Mouse (Mus musculus): ENCODE measurements around the gene Sf3b1.

- TF ChIP-seq EP300 (IDR thresholded peaks at IDR 0.05; ENCODE audit: low read depth) (no peak), CTCF (IDR thresholded peaks at IDR 0.05; ENCODE audit: low read depth) (no peak)
Measured at GRCm38 (mm10) chr1:55031026-55031779, 3.9 kb upstream of the Sf3b1 start.
